7 mouse cellular contexts compared by ENCODE assay signal in the genomic region with DNA sequence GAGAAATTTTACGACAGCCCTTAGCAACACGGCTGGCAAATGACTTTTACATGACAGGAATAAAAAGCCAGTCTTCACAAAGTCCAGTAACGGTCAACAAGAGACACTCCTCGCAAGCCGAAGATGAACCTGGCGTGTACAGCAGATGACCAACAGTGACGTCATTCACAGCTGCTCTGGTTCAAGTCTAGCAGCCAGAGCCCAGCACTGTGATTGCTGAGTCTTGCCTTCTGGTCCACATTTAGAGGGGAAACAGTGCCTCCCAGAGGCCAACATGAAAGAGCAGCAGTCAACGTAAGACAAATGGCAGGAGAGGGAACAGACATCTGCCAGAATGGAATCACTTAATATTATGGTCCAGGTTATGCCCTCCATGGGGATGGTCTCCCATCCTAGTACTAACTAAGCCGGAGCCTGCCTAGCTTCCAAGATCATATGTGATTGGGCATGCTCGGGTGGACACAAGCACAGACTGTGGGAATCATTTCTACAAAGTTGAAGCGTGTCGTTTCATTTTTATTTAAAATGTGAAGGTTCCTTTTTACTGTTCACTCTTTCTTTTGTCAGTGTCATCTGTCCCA. TPM values are rescaled to one million over a fixed set of nuclear protein-coding genes. Genes with fewer than 3 reads are reported as not detected.
DNase-seq lines count a peak whose midpoint lies in the region; ATAC-seq and TF ChIP-seq lines count a peak whose summit lies in the region.

No protein-coding gene starts in this region.

- CTCF ChIA-PET in Patski (lab: Charles Lee): interaction anchor here (0.7 to 2.4 kb wide), 11 partner anchors 10 to 113 kb away, joined by 3 to 9 read pairs (median 4); no protein-coding TSS in a partner anchor

- H3K4me2 ChIP-seq in hindbrain, embryonic 16.5 days (ENCODE audit: low read length): no peak overlapping the region

- no peak overlapping the region for H3K27ac ChIP-seq in hindbrain, embryonic 16.5 days (ENCODE audit: low read depth, low read length)

- ATAC-seq in Patski: peak; percentile 80
- ATAC-seq in hindbrain, embryonic 16.5 days: peak; percentile 84
- peak; percentile 99 for ATAC-seq in megakaryocyte, adult 5-6 weeks (ENCODE audit: poor library complexity, severe bottlenecking)

- DNase-seq in Patski (ENCODE audit: low read depth, low spot score): peak; percentile 28
- DNase-seq in cerebellum, adult 8-10 months: peak; percentile 66
- peak; percentile 93 for DNase-seq in gastrocnemius, adult 18-20 months (ENCODE audit: low spot score)
- DNase-seq in layer of hippocampus, postnatal 25 days (ENCODE audit: extremely low spot score in 1 of 2, low spot score in 1 of 2): peak; percentile 41 to 59
- peak; percentile 67 to 74 for DNase-seq in right cerebral cortex, postnatal 10 days (ENCODE audit: low spot score in 2 of 2)

- H3K27me3 ChIP-seq in Patski: no peaks in the 10 kb centered on the region
- no peaks in the 10 kb centered on the region; the same call in 1 of the 2 replicates for H3K27me3 ChIP-seq in hindbrain, embryonic 16.5 days (replicated peaks; ENCODE audit: control insufficient read depth, insufficient read depth, low read length)

- no peak overlapping the region for H3K9ac ChIP-seq in hindbrain, embryonic 16.5 days (ENCODE audit: low read depth, low read length)

- peaks cover under 1% of the 10 kb centered on the region; the same call in 1 of the 2 replicates for H3K4me1 ChIP-seq in hindbrain, embryonic 16.5 days (ENCODE audit: control insufficient read depth, insufficient read depth, low read depth, low read length)

- WGBS in hindbrain, embryonic 16.5 days: 53% methylated on average over 12 of the region's 12 CpGs

- H3K9me3 ChIP-seq in hindbrain, embryonic 16.5 days (ENCODE audit: control insufficient read depth, low read length): no peaks in the 10 kb centered on the region

- H3K4me3 ChIP-seq in hindbrain, embryonic 16.5 days (ENCODE audit: low read length): no peak overlapping the region

- 0 out of 2 replicates have a peak, but pooled peaks cover 2% of the 10 kb centered on the region for H3K36me3 ChIP-seq in hindbrain, embryonic 16.5 days (ENCODE audit: control insufficient read depth, insufficient read depth, low read length)

- in situ Hi-C loops in Patski (cut with MboI; ENCODE audit: low pct_unique_long_range_greater_than_20kb): loop anchor here (5.0 kb wide), 1 partner anchor 646 kb away; no protein-coding TSS in a partner anchor

- POLR2A ChIA-PET in Patski (lab: Charles Lee): no interaction called here

- TF ChIP-seq CTCF in Patski (IDR thresholded peaks at IDR 0.05): peak; percentile 85

RNA-seq across cellular contexts. Expression of gene Uso1, which starts 19.8 kb away (rescaled TPM):
- 96.2 TPM for polyA plus RNA-seq in Patski (2021)
- 10 to 100 TPM; 68.3 to 72.6 TPM for total RNA-seq in gastrocnemius, adult 18-20 months (2021)
- 35.7 and 40.1 TPM in 2 replicates for polyA plus RNA-seq in hindbrain, embryonic 16.5 days (2015; fragmentation: Nextera tagmentation; extraction: Ambion mirVana)
- total RNA-seq in layer of hippocampus, postnatal 25 days (2021): 10 to 100 TPM; 81.8 to 83.5 TPM
- total RNA-seq in megakaryocyte, adult 5-6 weeks (2015): 55.8 and 56.5 TPM in 2 replicates
- 20.9 and 29.7 TPM in 2 replicates for total RNA-seq in megakaryocyte, adult 5-6 weeks (2017)

RNA-seq across cellular contexts. Expression of gene G3bp2, which starts 34.4 kb away (rescaled TPM):
- 125 TPM for polyA plus RNA-seq in Patski (2021)
- total RNA-seq in gastrocnemius, adult 18-20 months (2021): 10 to 100 TPM; 58.2 to 61.5 TPM
- 333 and 334 TPM in 2 replicates for polyA plus RNA-seq in hindbrain, embryonic 16.5 days (2015; fragmentation: Nextera tagmentation; extraction: Ambion mirVana)
- total RNA-seq in layer of hippocampus, postnatal 25 days (2021): 100 to 1,000 TPM; 214 to 234 TPM
- 79.8 and 83.1 TPM in 2 replicates for total RNA-seq in megakaryocyte, adult 5-6 weeks (2015)
- 107 and 112 TPM in 2 replicates for total RNA-seq in megakaryocyte, adult 5-6 weeks (2017)

Comparison
In these comparisons a context has a peak if more than half of its experiments do, and no peak if none do; other contexts are left out.
1. DNase-seq: peak in every context shown above with its lines; median percentile 93 in gastrocnemius, adult 18-20 months; 70 in right cerebral cortex, postnatal 10 days; 66 in cerebellum, adult 8-10 months; 50 in layer of hippocampus, postnatal 25 days; 28 in Patski.